Mouse (Mus musculus) limb, embryonic 11.5 days (tissue): ENCODE results near the gene Igfals. TPM values are rescaled to one million over a fixed set of nuclear protein-coding genes. Genes with fewer than 3 reads are reported as not detected.

Experiments
- ATAC-seq: fragments of 200-750 bp; cut with Nextera tagmentation; 2 replicates; pipeline ENCODE4 v1.8.0; 2017; ENCODE audit warnings: low read depth; ENCODE audit not compliant: insufficient number of reproducible peaks, low FRiP score, low TSS enrichment
- DNase-seq: peaks from one replicate; pipeline ENCODE4 v3.0.0-alpha.2; 2015; ENCODE audit warnings: low spot score
- H3K27ac ChIP-seq: fragments of 300-500 bp; sonication (generic); replicated peaks from 2 replicates; pipeline ENCODE4 v1.5.1; 2014; ENCODE audit warnings: low read depth, mild to moderate bottlenecking, low read length
- H3K27me3 ChIP-seq: fragments of 300-500 bp; sonication (generic); 2 replicates; pipeline ENCODE4 v1.6.1; 2014; ENCODE audit warnings: mild to moderate bottlenecking, low read length, mixed read lengths; ENCODE audit not compliant: control insufficient read depth, insufficient read depth
- H3K36me3 ChIP-seq: fragments of 300-500 bp; sonication (generic); 2 replicates; pipeline ENCODE4 v1.6.1; 2014; ENCODE audit warnings: mild to moderate bottlenecking, low read length, moderate library complexity, mixed read lengths; ENCODE audit not compliant: control insufficient read depth, insufficient read depth
- H3K4me1 ChIP-seq: fragments of 300-500 bp; sonication (generic); 2 replicates; pipeline ENCODE4 v1.6.1; 2014; ENCODE audit warnings: low read length, mixed read lengths; ENCODE audit not compliant: control insufficient read depth, insufficient read depth
- H3K4me2 ChIP-seq: fragments of 300-500 bp; sonication (generic); 2 replicates; pipeline ENCODE4 v1.6.1; 2014; ENCODE audit warnings: low read depth, mild to moderate bottlenecking, moderate library complexity; ENCODE audit not compliant: severe bottlenecking
- H3K4me3 ChIP-seq: fragments of 300-500 bp; sonication (generic); 2 replicates; pipeline ENCODE4 v1.5.1; 2014; ENCODE audit warnings: low read depth, low read length
- H3K9ac ChIP-seq: fragments of 300-500 bp; sonication (generic); 2 replicates; pipeline ENCODE4 v1.6.1; 2014; ENCODE audit warnings: mild to moderate bottlenecking, low read length
- H3K9me3 ChIP-seq: fragments of 300-500 bp; sonication (generic); 2 replicates; pipeline ENCODE4 v1.6.1; 2016; ENCODE audit warnings: low read length; ENCODE audit not compliant: control insufficient read depth
- WGBS: fragments of 180-500 bp; shearing (Covaris S2); extraction: QIAGEN DNeasy Blood & Tissue Kit; methylation state at CpG from one replicate; pipeline ENCODE4 v1.1.7; 2014; 5-methylcytosine and 5-hydroxymethylcytosine counted together
- polyA plus RNA-seq: library from polyadenylated mRNA; unstranded; fragments of >200 nt; fragmentation: Nextera tagmentation; extraction: Ambion mirVana; gene quantifications from 2 replicates; pipeline ENCODE4 v1.2.1, GENCODE M21; 2014

The Igfals gene
- polyA plus RNA-seq, 1 experiment from 2014 or later: 0.47 TPM

GRCm38 (mm10) chr17:24855838-24856464 is 9.8 kb upstream of the Igfals start:
- H3K36me3 ChIP-seq: no peaks in the 10 kb centered on the region
- WGBS: 87% methylated on average over 3 of the region's 3 CpGs

GRCm38 (mm10) chr17:24856589-24856988 is 9.2 kb upstream of the Igfals start:
- no peak for DNase-seq
- 0 out of 2 replicates have a peak, but pooled peaks cover under 1% of the 10 kb centered on the region for H3K27me3 ChIP-seq
- H3K9ac ChIP-seq: no peak overlapping the region
- WGBS: 89% methylated on average over 13 of the region's 13 CpGs
- ATAC-seq: no peak
- no peak overlapping the region for H3K4me2 ChIP-seq
- H3K4me3 ChIP-seq: no peak overlapping the region
- no peak overlapping the region for H3K27ac ChIP-seq
- H3K4me1 ChIP-seq: no peaks in the 10 kb centered on the region
- H3K36me3 ChIP-seq: 0 out of 2 replicates have a peak, but pooled peaks cover under 1% of the 10 kb centered on the region
- H3K9me3 ChIP-seq: no peaks in the 10 kb centered on the region

More at GRCm38 (mm10) chr17:24855838-24856464, 9.8 kb upstream of the Igfals start:
- DNase-seq: no peak
- Histone ChIP-seq H3K27me3 (0 out of 2 replicates have a peak, but pooled peaks cover 6% of the 10 kb centered on the region), H3K4me2 (no peak overlapping the region), H3K4me1 (no peaks in the 10 kb centered on the region), H3K4me3 (no peak overlapping the region), H3K9ac (no peak overlapping the region), H3K9me3 (no peaks in the 10 kb centered on the region), H3K27ac (no peak overlapping the region)
- ATAC-seq: no peak

GRCm38 (mm10) chr17:24857831-24858470 is 7.8 kb upstream of the Igfals start:
- Histone ChIP-seq H3K4me3 (no peak overlapping the region), H3K27ac (no peak overlapping the region), H3K4me1 (no peaks in the 10 kb centered on the region), H3K9ac (no peak overlapping the region), H3K36me3 (0 out of 2 replicates have a peak, but pooled peaks cover 4% of the 10 kb centered on the region), H3K4me2 (no peak overlapping the region), H3K9me3 (no peaks in the 10 kb centered on the region), H3K27me3 (no peaks in the 10 kb centered on the region)
- DNase-seq (no peak), ATAC-seq (no peak)
- 80% methylated on average over 8 of the region's 8 CpGs for WGBS

- Histone ChIP-seq H3K4me1 (no peaks in the 10 kb centered on the region), H3K9me3 (no peaks in the 10 kb centered on the region), H3K4me3 (no peak overlapping the region), H3K9ac (no peak overlapping the region), H3K27me3 (no peaks in the 10 kb centered on the region), H3K4me2 (no peak overlapping the region), H3K36me3 (0 out of 2 replicates have a peak, but pooled peaks cover 4% of the 10 kb centered on the region), H3K27ac (no peak overlapping the region)
- WGBS: 89% methylated on average over 6 of the region's 6 CpGs
- ATAC-seq (no peak), DNase-seq (no peak)
Measured at GRCm38 (mm10) chr17:24858967-24859366, 6.8 kb upstream of the Igfals start.

- Histone ChIP-seq H3K27ac (no peak overlapping the region), H3K4me3 (no peak overlapping the region)
- DNase-seq: no peak
Measured at GRCm38 (mm10) chr17:24860076-24860475, 5.7 kb upstream of the Igfals start.

GRCm38 (mm10) chr17:24861785-24862184 is 4.0 kb upstream of the Igfals start:
- no peaks in the 10 kb centered on the region for H3K9me3 ChIP-seq
- H3K4me1 ChIP-seq: no peaks in the 10 kb centered on the region
- no peak for ATAC-seq
- H3K4me2 ChIP-seq: no peak overlapping the region
- H3K36me3 ChIP-seq: 0 out of 2 replicates have a peak, but pooled peaks cover 4% of the 10 kb centered on the region
- DNase-seq: no peak
- no peak overlapping the region for H3K4me3 ChIP-seq
- H3K27ac ChIP-seq: no peak overlapping the region
- H3K27me3 ChIP-seq: no peaks in the 10 kb centered on the region
- no peak overlapping the region for H3K9ac ChIP-seq
- WGBS: 94% methylated on average over 3 of the region's 3 CpGs

More at GRCm38 (mm10) chr17:24860076-24860475, 5.7 kb upstream of the Igfals start:
- no peak overlapping the region for H3K4me2 ChIP-seq
- H3K36me3 ChIP-seq: 0 out of 2 replicates have a peak, but pooled peaks cover 4% of the 10 kb centered on the region
- H3K4me1 ChIP-seq: no peaks in the 10 kb centered on the region
- no peaks in the 10 kb centered on the region for H3K9me3 ChIP-seq
- no peaks in the 10 kb centered on the region for H3K27me3 ChIP-seq
- no peak for ATAC-seq
- no peak overlapping the region for H3K9ac ChIP-seq
- 91% methylated on average over 8 of the region's 8 CpGs for WGBS

GRCm38 (mm10) chr17:24867914-24868313 is 2.1 kb downstream of the Igfals start:
- Histone ChIP-seq H3K9me3 (no peaks in the 10 kb centered on the region), H3K27ac (no peak overlapping the region), H3K4me1 (no peaks in the 10 kb centered on the region), H3K36me3 (no peaks in the 10 kb centered on the region), H3K9ac (no peak overlapping the region), H3K27me3 (no peaks in the 10 kb centered on the region), H3K4me2 (no peak overlapping the region), H3K4me3 (no peak overlapping the region)
- DNase-seq (no peak), ATAC-seq (no peak)
- WGBS: 92% methylated on average over 10 of the region's 10 CpGs

GRCm38 (mm10) chr17:24873695-24874404 is 8.1 kb downstream of the Igfals start:
- Histone ChIP-seq H3K27ac (no peak overlapping the region), H3K27me3 (no peaks in the 10 kb centered on the region), H3K4me2 (no peak overlapping the region), H3K9me3 (no peaks in the 10 kb centered on the region), H3K4me3 (no peak overlapping the region), H3K4me1 (peaks cover 5% of the 10 kb centered on the region), H3K9ac (no peak overlapping the region), H3K36me3 (no peaks in the 10 kb centered on the region)
- no peak for ATAC-seq
- no peak for DNase-seq
- 45% methylated on average over 4 of the region's 4 CpGs for WGBS
